Mouse (Mus musculus) R1 (cell line): ENCODE measurements around the gene Spg11.

Source experiments
- DNase-seq: peaks from one replicate; pipeline ENCODE4 v3.0.0-alpha.2; 2018; ENCODE audit warnings: low read depth, low spot score

The Spg11 gene

DNA sequence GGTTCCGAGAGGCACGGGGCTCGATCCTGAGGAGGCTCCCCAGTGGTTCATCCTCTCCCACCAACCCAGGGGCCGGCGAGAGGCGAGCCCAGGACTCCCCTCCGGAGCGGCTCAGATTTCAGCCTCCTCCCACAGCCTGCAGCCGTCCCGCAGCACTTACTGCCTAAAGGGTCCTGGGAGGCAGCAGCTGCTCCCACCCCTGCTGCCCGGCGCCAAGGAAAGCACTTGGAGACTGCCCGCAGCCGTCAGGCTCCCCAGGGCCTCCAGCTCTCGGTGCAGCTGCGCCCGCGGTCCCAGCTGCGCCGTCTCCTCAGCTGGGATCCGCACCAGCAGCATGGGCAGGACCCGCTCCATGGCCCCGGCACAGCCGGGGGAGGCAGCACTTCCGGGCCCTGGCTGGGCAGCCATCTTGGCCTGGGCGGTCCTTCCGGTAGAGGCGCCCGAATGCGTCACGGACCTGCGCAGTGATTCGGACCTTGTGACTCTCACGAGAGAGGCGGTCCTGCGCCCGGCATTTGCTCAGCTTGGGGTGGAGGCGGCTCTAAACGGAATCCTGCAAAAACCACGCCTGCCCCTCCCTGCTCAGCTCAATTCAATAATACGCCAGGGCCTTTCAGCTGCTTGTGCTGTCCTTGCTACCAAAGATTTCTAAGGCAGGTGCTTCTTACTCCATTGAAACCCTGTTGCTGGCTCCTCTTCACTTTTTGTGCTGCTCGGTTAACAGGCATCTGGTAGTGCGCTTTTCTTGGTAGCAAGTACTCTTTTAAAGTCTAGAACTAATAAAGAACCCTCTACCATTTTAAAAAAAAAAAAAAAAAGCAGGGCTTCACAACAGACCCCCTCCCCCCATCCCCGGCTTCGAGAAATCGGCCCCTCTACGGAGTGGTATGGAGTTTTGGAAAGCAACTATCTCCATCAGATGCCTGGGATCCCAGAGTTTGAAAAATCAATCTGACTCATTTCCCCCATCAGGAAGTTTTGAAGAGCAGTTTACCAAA, at the start of gene Spg11:
TSS of gene Spg11 (minus strand) at position 426 of the 998 bp plus-strand sequence.
- peak; percentile 99 for DNase-seq

DNA sequence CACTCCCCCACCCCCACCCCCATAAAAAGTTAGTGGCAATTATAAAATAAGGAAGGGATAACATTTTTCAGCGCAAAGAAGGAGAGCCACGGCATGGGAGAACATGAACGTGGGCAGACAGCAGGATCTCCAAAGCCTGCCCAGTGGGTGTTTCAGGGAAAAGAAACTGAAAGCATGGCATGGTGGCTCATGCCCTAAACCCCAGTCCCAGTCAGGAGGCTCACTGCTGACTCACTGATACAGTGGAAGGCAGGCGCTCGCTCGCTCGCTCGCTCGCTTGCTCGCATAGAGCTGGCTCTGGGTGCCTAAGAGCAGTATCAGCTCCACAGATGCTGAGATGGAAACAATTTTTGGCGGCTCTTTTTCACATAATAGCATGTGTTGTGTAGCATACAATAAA, 46.1 kb upstream of the Spg11 start:
- DNase-seq, result no peak

DNA sequence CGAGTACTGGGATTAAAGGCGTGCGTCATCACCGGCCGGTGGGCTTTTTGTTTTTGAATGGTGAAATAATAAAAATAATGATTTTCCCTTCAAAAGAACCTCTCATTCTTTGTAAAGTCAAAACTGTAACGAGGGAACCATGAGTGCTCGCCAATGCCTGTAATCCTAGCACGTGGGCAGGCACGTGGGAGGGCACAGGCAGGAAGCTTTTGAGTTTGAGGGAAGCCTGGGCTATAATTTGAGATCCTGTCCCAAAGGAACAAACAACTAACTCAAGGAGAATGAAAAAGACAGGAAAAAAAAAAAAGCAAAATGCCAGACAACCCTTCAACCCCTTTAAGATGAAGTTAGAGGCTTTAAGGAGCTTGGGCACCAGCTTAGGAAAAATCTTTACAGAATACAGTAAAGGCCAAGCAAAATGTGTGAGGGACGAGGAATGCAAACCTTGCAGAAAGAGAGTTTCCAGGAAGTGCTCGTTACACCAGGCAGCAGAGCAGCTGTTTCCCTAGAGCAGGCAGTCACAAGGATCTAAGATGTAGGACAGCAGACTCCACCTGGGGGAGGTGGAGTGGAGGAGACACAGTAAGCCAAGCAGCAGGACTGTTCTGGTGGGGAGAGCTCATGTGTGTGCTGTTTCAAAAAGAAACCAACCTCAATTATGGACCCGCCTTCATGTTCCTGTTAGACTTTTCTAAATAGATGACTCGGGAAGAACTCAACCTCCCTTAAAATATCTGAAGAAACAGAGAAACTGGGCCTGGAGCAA, 45.4 kb upstream of the Spg11 start:
- no peak for DNase-seq

DNA sequence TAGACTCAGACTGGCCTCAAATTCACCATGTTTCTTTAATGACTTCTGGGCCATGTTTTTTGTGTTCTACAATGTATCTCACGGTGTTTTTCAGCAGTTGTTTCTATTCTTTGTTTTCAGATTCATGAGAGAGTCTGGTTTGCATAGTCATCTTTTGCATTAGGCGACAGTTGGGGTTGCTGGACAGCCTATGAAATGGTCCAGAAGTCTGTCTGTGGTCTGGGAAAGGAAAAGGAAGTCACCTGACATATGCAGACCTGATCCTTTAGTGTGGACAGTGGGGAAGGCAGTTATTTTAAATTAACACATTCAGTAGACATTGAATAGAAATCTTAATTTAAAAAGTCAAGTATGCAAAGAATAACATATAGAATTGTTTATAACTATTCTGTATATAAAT, 44.3 kb upstream of the Spg11 start:
- DNase-seq, result no peak

DNA sequence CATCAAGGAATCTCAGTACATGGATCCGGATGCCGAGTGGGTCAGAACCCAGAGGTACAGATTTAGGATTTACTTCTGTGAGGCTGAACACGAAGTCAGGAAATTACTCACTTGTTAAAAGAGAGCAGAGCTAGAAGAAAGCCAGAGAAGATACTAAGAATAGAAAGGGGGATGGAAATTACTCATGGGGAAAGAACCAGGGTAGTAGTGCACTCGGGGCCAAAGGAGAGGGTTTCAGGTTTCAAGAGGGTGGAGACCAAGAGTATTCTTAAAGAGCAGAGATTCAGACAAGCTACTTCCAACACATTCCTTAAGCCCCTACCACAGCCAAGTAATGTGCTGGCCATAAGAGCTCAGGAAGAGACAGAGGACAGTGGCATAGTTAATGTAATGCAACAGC, 43.4 kb upstream of the Spg11 start:
- peak; percentile 45 for DNase-seq

DNA sequence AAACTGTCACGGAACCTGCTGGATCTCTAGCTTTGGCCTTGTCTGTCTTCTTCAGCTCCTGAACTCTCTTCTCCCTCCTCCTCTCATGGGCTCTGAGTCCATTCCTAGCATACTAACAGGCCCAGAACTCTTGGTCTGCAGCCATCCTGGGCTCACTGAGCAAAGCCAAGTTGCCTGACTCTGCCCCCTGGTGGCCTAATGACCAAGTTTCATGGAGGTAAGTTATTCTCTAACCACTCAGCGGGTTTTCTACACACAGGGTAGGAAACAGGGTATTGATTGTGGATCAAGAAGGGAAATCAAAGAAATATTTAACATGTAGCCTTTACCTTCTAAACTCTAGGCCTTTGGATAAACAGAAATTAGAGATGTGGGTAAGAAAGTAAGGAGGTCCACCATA, 42.5 kb upstream of the Spg11 start, which contains the start of gene Trim69:
TSS of gene Trim69 (plus strand) at position 21 of the 400 bp plus-strand sequence.
- DNase-seq, result peak; percentile 82

DNA sequence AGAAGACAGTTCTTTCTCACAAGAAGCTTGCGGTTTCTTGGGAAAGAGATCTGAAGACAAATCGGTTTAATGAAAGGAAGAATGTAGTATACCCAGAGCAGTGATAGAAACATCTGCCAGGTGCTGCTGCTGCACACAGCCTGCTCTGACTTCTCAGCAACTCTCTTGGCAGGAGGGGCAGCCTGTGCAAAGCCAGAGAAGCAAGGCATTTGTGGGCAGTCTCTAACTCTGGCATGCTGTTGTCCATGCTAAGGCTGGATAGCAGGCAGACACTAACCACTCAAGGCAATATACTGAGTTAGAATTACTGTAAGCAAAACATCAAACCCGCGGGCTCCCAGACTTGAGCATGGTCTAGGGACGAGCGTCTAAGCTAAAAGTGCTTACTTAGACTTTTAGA, 41.5 kb upstream of the Spg11 start:
- DNase-seq, result no peak

DNA sequence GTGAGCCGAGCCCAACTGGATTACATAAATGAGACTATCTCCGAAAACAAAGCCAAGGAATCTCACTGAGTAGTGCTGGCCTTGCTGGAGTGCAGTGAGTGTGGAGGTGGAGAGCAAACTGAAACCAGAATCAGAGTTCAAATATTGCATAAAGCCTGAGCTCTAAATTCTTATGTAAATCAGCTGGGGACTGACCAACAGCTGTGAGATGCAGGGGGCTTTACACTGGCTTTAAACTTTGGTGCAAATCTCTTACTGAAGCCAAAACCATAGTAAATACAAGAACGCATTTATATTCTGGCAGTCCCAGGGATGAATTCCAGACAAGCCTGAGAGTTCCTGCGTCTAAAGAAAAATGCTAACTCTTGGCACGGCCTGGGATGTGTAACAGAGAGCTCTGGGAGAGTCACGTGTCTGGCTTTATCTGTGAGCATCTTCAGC, 40.2 kb upstream of the Spg11 start:
- DNase-seq, result peak; percentile 26

DNA sequence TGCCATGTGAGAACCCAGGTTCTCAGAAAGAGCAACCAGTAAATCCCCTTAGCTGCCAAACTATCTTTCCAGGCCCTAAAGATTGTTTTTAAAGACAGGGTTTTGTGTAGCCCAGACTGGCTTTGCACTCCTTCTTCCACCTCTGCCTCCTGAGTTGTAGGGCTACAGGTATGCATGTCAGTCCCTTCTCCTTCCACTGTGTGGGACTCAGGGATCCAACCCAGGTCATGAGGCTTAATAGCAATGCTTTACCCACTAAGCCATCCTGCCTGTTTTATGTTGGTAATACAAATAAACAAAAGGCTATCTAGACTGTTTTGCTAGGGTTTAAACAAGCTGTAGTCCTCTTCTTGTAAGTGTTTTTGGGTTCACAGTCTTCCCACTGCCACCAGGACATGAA, 39.4 kb upstream of the Spg11 start:
- no peak for DNase-seq

DNA sequence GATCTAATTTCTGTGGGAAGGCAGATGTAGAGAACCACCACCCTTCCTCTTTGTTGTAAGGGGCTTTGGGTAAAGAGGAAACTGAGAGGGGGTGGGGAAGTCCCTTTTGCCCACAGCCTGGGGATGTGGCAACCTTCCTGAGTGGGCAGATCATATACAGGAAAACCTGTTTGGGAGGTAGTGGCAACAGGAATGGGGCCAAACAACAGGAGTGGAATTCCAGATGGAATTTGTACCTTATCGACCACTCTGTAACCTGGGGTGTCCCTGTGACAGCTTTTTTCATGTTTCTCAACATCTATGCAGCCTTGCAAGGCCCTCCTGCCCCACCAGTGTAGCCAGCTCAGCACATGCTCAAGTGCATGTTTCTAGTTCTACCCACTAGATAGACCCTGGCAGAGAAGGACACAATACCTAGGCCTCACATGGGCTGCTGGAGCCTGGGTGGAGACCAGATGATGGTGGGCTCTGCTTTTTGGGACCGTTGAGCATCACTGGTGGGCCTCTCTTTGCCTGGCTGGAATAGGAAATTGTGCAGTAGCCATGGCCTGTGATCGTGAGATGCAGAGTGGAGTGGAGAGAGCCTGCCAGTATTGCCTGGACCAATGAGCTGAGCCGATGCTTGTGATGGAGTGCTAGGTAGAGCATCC, 38.0 kb upstream of the Spg11 start:
- peak; percentile 37 for DNase-seq

DNA sequence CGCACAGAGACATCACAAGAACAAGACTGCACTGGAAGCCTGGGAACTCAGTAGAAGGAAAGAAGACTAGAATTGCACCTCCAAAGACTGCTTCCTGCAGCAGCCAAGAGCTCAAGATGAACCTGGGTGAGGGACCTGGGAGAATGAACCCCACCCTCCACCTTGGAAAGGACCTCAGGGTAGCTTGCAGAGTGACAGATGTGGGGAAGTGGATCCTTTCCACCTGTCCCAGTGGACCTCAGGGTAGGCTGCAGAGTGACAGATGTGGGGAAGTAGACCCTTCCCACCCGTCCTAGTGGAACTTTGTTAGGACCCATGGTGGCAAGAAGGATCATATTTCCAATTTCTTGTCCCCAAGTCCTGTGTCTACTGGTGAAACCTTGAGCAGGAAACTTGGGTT, 37.1 kb upstream of the Spg11 start:
- no peak for DNase-seq

DNA sequence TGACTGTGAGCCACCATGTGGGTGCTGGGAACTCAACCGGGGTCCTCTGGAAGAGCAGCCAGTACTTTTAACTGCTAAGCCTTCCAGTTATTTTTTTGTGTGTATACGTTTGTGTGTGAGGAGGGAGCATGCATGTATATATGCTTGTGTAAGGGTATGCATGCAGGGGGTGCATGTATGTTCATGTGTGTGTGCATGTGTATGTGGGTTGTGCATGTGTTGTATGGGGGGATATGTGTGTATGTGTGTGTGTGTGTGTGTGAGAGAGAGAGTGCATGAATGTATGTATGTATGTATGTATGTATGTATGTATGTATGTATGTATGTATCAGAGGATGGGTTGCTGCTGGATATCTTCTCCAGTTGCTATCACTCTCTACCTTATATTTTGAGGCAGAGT, 36.3 kb upstream of the Spg11 start:
- no peak for DNase-seq

DNA sequence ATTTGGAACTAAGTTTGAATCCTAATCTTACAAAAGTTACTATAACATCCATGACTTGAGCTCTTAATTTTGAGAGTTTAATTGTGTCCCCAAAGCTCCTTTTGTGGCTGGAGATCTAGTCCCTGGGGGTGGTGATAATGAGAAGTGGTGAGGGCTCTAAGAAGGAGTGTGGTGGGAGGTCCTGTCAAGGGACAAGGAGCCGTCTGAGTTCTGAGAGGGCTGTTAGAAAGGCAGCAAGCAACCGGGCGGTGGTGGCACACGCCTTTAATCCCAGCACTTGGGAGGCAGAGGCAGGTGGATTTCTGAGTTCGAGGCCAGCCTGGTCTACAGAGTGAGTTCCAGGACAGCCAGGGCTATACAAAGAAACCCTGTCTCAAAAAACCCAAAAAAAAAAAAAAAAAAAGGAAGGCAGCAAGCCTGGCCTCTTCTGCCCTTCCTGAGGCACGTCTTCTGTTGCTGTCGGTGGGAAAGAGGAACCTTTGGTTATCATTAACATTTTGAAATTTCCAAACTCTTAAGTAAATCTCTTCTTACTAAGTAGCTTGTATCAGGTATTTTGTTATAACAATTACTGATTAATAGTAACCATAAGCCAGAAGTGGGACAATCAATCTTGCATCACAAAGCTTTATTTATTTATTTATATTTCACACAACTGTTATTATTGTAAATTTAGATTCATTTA, 35.6 kb upstream of the Spg11 start:
- DNase-seq, result no peak

DNA sequence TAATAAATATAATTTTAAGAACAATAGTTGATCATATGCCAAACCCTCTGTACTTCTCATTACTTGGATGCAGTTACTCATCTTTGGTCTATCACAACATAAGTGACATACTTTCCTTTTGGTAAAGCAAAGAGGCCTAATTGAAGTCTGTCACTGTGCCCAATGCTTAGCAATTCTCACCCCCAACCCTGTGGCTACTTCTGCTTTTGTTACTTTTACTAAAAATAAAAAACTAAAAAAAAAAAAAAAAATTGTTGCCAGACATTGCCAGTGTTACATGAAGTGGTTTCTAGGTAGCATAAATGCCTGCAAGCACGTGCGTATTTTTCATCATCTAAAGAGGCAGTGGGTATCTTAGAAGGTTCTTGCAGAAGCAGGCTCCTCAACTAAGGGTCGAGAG, 34.7 kb upstream of the Spg11 start:
- DNase-seq, result no peak

DNA sequence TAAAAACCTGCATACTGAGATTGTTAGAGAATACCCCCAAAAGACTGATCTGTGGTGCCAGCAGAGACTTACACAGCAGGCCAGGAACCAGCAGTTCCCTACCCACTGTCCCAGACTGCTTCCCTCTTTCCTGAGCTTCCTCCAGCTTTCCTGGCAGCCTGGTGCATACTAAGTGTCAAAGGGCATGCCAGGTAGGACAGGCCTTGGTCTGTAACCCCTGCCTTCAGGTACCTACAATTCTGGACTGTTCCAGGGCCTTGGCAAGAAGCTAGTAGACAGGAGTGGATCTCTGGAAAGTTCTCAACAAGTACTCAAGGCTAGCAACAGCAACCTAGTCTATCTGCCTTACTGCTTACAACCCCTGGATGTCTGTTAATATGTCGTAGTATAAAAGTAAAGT, 33.0 kb upstream of the Spg11 start:
- DNase-seq, result no peak

DNA sequence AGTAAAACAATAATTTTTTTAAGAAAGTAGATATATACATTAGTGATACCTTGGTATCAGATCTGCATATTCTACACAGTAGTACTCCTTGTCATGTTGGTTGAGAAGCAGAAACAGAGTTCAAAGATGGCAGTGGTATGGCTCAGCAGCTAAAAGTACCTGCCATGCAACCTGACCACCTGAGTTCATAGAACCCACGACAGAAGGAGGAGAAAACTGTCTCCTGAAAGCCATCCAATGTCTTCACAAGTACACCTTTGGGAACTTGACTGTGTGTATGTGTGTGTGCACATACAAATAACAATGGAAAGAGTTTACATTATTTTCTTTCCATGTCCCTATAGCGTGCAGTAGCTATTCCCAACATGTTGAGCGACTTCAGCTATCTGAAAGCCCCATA, 31.5 kb upstream of the Spg11 start:
- DNase-seq, result no peak

DNA sequence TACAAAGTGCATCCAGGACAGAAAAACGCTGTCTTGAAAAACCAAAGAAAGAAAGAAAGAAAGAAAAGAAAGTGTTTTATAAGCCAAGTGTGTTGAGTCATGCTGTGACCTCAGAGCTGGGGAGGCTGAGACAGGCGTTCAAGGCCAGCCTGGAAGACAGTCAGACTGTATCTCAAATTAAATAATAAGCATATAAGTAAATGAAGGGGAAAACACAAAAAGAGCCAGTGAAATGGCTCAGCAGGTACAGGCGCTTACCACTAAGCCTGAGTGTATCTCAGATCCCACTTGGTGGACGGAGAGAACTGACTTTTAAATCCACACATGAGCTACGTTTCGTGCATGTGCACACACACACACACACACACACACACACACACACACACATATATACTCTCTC, 31.1 kb upstream of the Spg11 start:
- DNase-seq, result no peak

DNA sequence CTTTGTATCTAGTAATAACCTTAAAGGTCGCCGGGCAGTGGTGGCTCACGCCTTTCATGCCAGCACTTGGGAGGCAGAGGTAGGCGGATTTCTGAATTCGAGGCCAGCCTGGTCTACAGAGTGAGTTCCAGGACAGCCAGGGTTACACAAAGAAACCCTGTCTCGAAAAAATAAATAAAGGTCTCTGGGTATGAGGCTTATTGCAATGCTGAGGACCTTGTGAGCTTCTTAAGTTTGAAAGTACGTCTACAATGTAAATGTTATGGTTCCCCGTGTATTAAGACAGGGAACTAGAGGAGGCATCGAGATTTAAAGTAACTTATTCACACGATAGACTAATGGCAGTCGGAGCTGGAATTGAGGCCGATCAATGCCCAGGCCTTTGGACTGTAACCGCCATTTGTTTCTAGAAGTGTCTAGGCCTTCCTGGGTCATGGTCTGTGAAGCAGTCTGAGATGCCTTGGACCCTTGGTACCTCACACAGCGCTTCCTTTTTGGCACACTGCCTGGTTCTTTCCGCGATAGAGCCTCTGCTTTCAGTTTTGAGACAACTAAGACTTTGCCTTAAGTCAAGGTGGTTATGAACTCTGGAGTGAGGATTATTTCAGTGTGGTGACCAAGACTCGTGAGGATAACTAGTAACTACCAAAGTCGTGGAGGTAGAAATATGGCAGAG, 30.2 kb upstream of the Spg11 start:
- DNase-seq, result no peak

DNA sequence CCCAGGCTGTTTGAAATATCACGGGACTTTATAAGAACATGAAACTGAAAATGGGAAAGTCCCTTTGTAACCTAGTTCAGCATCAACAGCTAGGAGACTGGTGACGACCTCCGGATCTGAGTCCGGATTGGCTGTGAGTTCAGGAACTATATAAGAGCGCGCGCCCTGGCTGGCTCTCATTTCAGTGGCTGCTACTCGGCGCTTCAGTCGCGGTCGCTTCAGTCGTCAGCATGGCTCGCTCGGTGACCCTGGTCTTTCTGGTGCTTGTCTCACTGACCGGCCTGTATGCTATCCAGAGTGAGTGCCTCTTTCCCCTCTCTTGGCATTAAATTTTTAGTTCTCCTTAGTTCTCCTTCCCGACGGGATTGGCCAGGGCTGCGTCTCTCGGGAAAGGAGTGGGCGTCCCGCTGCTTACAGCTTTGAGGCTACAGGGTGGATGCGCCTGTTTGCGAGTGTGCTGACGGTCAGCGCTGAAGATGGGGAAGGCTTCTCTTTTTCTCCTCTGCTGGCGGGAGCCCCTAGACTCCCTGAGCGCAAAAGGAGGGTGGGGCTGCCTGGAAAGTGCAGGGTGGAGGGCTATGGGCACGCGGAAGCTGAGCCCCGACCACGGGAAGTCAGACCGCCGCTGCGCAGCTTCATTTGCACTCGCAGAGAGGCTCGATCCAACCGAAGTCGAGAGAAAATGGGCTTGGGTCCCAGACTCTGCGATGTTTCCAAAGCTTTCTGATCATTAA, 29.5 kb upstream of the Spg11 start, which contains the start of gene B2m:
TSS of gene B2m (plus strand) at position 179 of the 734 bp plus-strand sequence.
- peak; percentile 90 for DNase-seq

DNA sequence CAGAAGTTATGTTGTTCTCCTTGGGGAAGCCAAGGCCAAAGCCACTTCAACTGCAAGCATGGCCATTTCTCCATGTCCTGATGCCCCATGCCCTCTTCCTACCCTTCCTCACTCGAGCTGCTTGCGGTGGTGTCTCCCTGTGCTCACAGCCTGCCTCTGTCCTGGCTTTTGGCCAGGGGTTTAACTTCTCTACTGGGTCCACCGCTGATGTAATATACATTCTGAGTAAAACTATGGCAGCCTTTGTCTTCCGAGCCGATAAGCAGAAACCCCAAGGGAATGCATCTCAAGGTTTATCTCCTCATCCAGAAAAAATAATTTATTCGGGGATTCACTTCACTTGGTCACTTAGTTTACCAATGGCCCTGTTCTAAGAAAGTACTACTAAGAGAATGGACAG, 28.5 kb upstream of the Spg11 start:
- DNase-seq, result no peak
